In genomic region chr2:61532326-61532725, GRCm38 (mm10) we compare ENCODE assay signal across 19 mouse cellular contexts. TPM values are rescaled to one million over a fixed set of nuclear protein-coding genes. Genes with fewer than 3 reads are reported as not detected.
DNase-seq lines count a peak whose midpoint lies in the region; ATAC-seq and TF ChIP-seq lines count a peak whose summit lies in the region.
"Had no signal": no experiment of that assay in that cellular context is flagged by ENCODE, and none has a peak within 500 bp of the region (broad histone marks: within the 10 kb centered on the region; RNA-seq: fewer than 3 reads in every experiment).

No protein-coding gene starts in this region.

- H3K4me1 ChIP-seq in lung, adult 2 months (ENCODE audit: control insufficient read depth, insufficient read depth, low read length), result 0 out of 2 replicates have a peak, but pooled peaks cover 3% of the 10 kb centered on the region
- H3K4me1 ChIP-seq: embryonic facial prominence, embryonic 10.5 days; heart, embryonic 10.5 days; limb, embryonic 12.5 days; liver, embryonic 15.5 days; midbrain, embryonic 13.5 days; stomach, embryonic 15.5 days had no signal

- WGBS in lung, adult 2 months, result 60% methylated on average over 3 of the region's 3 CpGs

- peak; percentile 2 to 5 for DNase-seq in adrenal gland, postnatal 36 days
- DNase-seq in adrenal gland, postnatal 4 days (ENCODE audit: low spot score in 2 of 2), result no peak
- peak; percentile 14 for DNase-seq in lung, postnatal 25 days (ENCODE audit: low spot score)
- no peak for DNase-seq in lung, adult 2 months
- no peak for DNase-seq in ovary, postnatal 36 days (ENCODE audit: low spot score)
- DNase-seq in spleen, postnatal 14 days (ENCODE audit: low spot score in 2 of 2), result no peak
- DNase-seq: B cell, adult 2 months; gastrocnemius, postnatal 14 days; kidney, postnatal 36 days; layer of hippocampus, adult 9-11 months; right cerebral cortex, postnatal 14 days; thymus, adult 18-20 months had no signal

- no peak for TF ChIP-seq CTCF in lung, adult 2 months (IDR thresholded peaks at IDR 0.05; ENCODE audit: insufficient read depth, low read length)

- peak; percentile 69 for ATAC-seq in granulocyte monocyte progenitor cell, adult 5-6 weeks (replicated peaks; ENCODE audit: poor library complexity, severe bottlenecking)
- ATAC-seq: midbrain, embryonic 13.5 days had no signal

- TF ChIP-seq POLR2A in lung, adult 2 months (IDR thresholded peaks at IDR 0.05; ENCODE audit: borderline replicate concordance, extremely low read depth, low read depth, low read length), result no peak

- H3K4me3 ChIP-seq in lung, adult 2 months (replicated peaks; ENCODE audit: extremely low read depth, low read depth, low read length), result no peak overlapping the region
- H3K4me3 ChIP-seq: embryonic facial prominence, embryonic 10.5 days; heart, embryonic 10.5 days; limb, embryonic 12.5 days; liver, embryonic 15.5 days; midbrain, embryonic 13.5 days; stomach, embryonic 15.5 days had no signal

RNA-seq across cellular contexts. Expression of gene Tank, which starts 46.1 kb away (rescaled TPM):
- 10 to 100 TPM; 34.9 to 47.6 TPM for total RNA-seq in adrenal gland, postnatal 36 days (2021)
- 10 to 100 TPM; 35.3 to 35.5 TPM for total RNA-seq in adrenal gland, postnatal 4 days (2021)
- polyA plus RNA-seq in lung, adult 2 months (2012; rRNA removed), result 4.1 and 7.1 TPM in 2 replicates
- 96.4 and 107 TPM in 2 replicates for total RNA-seq in granulocyte monocyte progenitor cell, adult 5-6 weeks (2014; fragmentation: Nextera tagmentation)
- 77.2 and 87.8 TPM in 2 replicates for total RNA-seq in granulocyte monocyte progenitor cell, adult 5-6 weeks (2017)

Comparison
In these comparisons a context has a peak if more than half of its experiments do, and no peak if none do; other contexts are left out.
1. DNase-seq: peak in adrenal gland, postnatal 36 days (2 of 2) and lung, postnatal 25 days (single experiment); none in adrenal gland, postnatal 4 days (0 of 2), lung, adult 2 months (single experiment), ovary, postnatal 36 days (single experiment) and spleen, postnatal 14 days (0 of 2).